Mouse (Mus musculus): Measurements from ENCODE around the gene Gm10974. TPM values are rescaled to one million over a fixed set of nuclear protein-coding genes. Genes with fewer than 3 reads are reported as not detected.

Gm10974 gene
- polyA plus RNA-seq, 1 experiment from 2014 or later = not detected

GRCm38 (mm10) chr7:66404141-66404540, 38.4 kb downstream of the Gm10974 start:
- H3K27me3 ChIP-seq (ENCODE audit: control insufficient read depth, insufficient read depth, low read length) = no peaks in the 10 kb centered on the region
- ATAC-seq (replicated peaks; ENCODE audit: low FRiP score) (no peak), DNase-seq (ENCODE audit: low spot score) (no peak)
- H3K9me3 ChIP-seq (ENCODE audit: control insufficient read depth, low read length) = no peaks in the 10 kb centered on the region
- H3K36me3 ChIP-seq (ENCODE audit: control insufficient read depth, insufficient read depth, low read length) = no peaks in the 10 kb centered on the region
- H3K27ac ChIP-seq (ENCODE audit: low read depth, low read length) = no peak overlapping the region
- no peak overlapping the region for H3K4me3 ChIP-seq (ENCODE audit: low read depth, low read length)
- WGBS = 83% methylated on average over 10 of the region's 10 CpGs
- no peak overlapping the region for H3K9ac ChIP-seq (ENCODE audit: low read length)
- H3K4me1 ChIP-seq (replicated peaks; ENCODE audit: control insufficient read depth, insufficient read depth, low read length) = no peaks in the 10 kb centered on the region
- no peak overlapping the region for H3K4me2 ChIP-seq (ENCODE audit: low read depth, low read length, severe bottlenecking)

- ATAC-seq (replicated peaks; ENCODE audit: low FRiP score) (no peak), DNase-seq (ENCODE audit: low spot score) (no peak)
- Histone ChIP-seq H3K4me2 (ENCODE audit: low read depth, low read length, severe bottlenecking) (no peak overlapping the region), H3K9me3 (ENCODE audit: control insufficient read depth, low read length) (no peaks in the 10 kb centered on the region), H3K36me3 (ENCODE audit: control insufficient read depth, insufficient read depth, low read length) (no peaks in the 10 kb centered on the region), H3K9ac (ENCODE audit: low read length) (no peak overlapping the region), H3K27me3 (ENCODE audit: control insufficient read depth, insufficient read depth, low read length) (no peaks in the 10 kb centered on the region), H3K27ac (ENCODE audit: low read depth, low read length) (no peak overlapping the region), H3K4me1 (replicated peaks; ENCODE audit: control insufficient read depth, insufficient read depth, low read length) (no peaks in the 10 kb centered on the region), H3K4me3 (ENCODE audit: low read depth, low read length) (no peak overlapping the region)
- 84% methylated on average over 4 of the region's 4 CpGs for WGBS
These were observed 39.1 kb downstream of the Gm10974 start for GRCm38 (mm10) chr7:66404802-66405201.

GRCm38 (mm10) chr7:66405541-66405940, 39.8 kb downstream of the Gm10974 start:
- Histone ChIP-seq H3K36me3 (ENCODE audit: control insufficient read depth, insufficient read depth, low read length) (no peaks in the 10 kb centered on the region), H3K27ac (ENCODE audit: low read depth, low read length) (no peak overlapping the region), H3K9ac (ENCODE audit: low read length) (no peak overlapping the region), H3K27me3 (ENCODE audit: control insufficient read depth, insufficient read depth, low read length) (no peaks in the 10 kb centered on the region), H3K4me3 (ENCODE audit: low read depth, low read length) (no peak overlapping the region), H3K4me2 (ENCODE audit: low read depth, low read length, severe bottlenecking) (no peak overlapping the region), H3K4me1 (replicated peaks; ENCODE audit: control insufficient read depth, insufficient read depth, low read length) (no peaks in the 10 kb centered on the region), H3K9me3 (ENCODE audit: control insufficient read depth, low read length) (no peaks in the 10 kb centered on the region)
- ATAC-seq (replicated peaks; ENCODE audit: low FRiP score) = no peak
- no peak for DNase-seq (ENCODE audit: low spot score)
- WGBS = 71% methylated on average over 11 of the region's 11 CpGs

DNA sequence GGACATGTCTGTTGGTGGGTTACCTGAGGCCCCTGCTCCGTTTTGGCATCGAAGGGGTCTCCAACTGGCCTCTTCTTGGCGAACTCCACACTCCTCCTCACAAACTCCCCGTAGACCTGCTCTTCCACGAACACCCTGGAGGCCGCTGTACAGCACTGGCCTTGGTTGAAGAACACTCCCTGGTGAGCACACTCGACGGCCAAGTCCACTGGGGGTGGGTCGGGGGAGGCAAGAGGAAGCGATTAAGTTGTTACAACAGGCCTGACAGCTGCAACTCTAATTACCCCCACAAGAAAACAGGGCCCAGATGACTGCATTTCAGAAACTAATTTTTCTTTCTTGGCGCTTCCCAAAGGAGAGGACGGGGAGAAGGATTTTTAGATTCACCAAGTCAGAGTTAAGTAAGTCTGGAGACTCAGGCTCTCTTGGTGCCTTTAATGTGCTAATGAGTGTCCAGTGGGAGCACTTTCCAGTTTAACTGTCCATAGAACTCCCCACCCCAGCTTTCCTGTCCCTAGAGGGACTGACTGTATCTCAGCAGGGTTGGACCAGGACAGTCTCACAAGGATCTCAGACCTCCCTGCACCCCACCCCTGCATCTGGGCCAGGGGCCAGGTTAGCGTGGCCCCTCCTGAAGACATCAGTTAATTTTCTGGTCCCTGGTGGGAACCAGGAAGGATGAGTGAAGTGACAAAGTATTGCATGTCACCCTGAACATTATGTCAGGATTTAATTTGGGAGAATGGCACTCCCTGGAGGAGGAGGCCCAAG, 40.4 kb downstream of the Gm10974 start:
- H3K9ac ChIP-seq (ENCODE audit: low read length) = no peak overlapping the region
- DNase-seq (ENCODE audit: low spot score) (no peak), ATAC-seq (replicated peaks; ENCODE audit: low FRiP score) (no peak)
- WGBS = 66% methylated on average over 13 of the region's 13 CpGs
- H3K27me3 ChIP-seq (ENCODE audit: control insufficient read depth, insufficient read depth, low read length) = no peaks in the 10 kb centered on the region
- H3K27ac ChIP-seq (ENCODE audit: low read depth, low read length) = no peak overlapping the region
- H3K4me3 ChIP-seq (ENCODE audit: low read depth, low read length) = no peak overlapping the region
- no peaks in the 10 kb centered on the region for H3K4me1 ChIP-seq (replicated peaks; ENCODE audit: control insufficient read depth, insufficient read depth, low read length)
- H3K4me2 ChIP-seq (ENCODE audit: low read depth, low read length, severe bottlenecking) = no peak overlapping the region
- no peaks in the 10 kb centered on the region for H3K36me3 ChIP-seq (ENCODE audit: control insufficient read depth, insufficient read depth, low read length)
- H3K9me3 ChIP-seq (ENCODE audit: control insufficient read depth, low read length) = no peaks in the 10 kb centered on the region

- Histone ChIP-seq H3K27me3 (ENCODE audit: control insufficient read depth, insufficient read depth, low read length) (no peaks in the 10 kb centered on the region), H3K36me3 (ENCODE audit: control insufficient read depth, insufficient read depth, low read length) (no peaks in the 10 kb centered on the region), H3K4me1 (replicated peaks; ENCODE audit: control insufficient read depth, insufficient read depth, low read length) (no peaks in the 10 kb centered on the region), H3K4me2 (ENCODE audit: low read depth, low read length, severe bottlenecking) (no peak overlapping the region), H3K9me3 (ENCODE audit: control insufficient read depth, low read length) (no peaks in the 10 kb centered on the region), H3K4me3 (ENCODE audit: low read depth, low read length) (no peak overlapping the region), H3K9ac (ENCODE audit: low read length) (no peak overlapping the region), H3K27ac (ENCODE audit: low read depth, low read length) (no peak overlapping the region)
- WGBS = 82% methylated on average over 8 of the region's 8 CpGs
- ATAC-seq (replicated peaks; ENCODE audit: low FRiP score) (no peak), DNase-seq (ENCODE audit: low spot score) (no peak)
These were observed 41.3 kb downstream of the Gm10974 start for GRCm38 (mm10) chr7:66406971-66407370.

DNA sequence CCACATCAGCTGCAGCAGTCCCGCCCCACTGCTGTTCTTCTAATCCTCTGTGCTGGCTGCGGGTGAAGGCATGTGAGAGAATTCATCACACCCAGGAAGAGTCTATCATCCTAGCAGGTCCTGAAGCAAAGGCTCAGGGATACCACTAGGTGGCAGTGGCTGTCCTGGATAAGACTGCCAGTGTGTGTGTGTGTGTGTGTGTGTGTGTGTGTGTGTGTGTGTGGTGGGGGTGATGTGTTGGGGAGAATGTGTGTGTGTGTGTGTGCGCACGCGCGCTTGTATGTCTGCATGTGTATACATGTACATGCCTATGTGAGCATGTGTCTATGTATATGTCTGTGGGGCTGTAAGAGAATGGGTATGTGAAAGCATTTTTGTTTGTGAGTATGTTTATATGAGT, 43.7 kb downstream of the Gm10974 start:
- Histone ChIP-seq H3K9ac (ENCODE audit: low read length) (no peak overlapping the region), H3K27ac (ENCODE audit: low read depth, low read length) (no peak overlapping the region), H3K9me3 (ENCODE audit: control insufficient read depth, low read length) (no peaks in the 10 kb centered on the region), H3K36me3 (ENCODE audit: control insufficient read depth, insufficient read depth, low read length) (no peaks in the 10 kb centered on the region), H3K4me1 (replicated peaks; ENCODE audit: control insufficient read depth, insufficient read depth, low read length) (no peaks in the 10 kb centered on the region), H3K4me2 (ENCODE audit: low read depth, low read length, severe bottlenecking) (no peak overlapping the region), H3K4me3 (ENCODE audit: low read depth, low read length) (no peak overlapping the region), H3K27me3 (ENCODE audit: control insufficient read depth, insufficient read depth, low read length) (no peaks in the 10 kb centered on the region)
- 68% methylated on average over 6 of the region's 6 CpGs for WGBS
- ATAC-seq (replicated peaks; ENCODE audit: low FRiP score) = no peak
- no peak for DNase-seq (ENCODE audit: low spot score)

GRCm38 (mm10) chr7:66413093-66413492, 47.4 kb downstream of the Gm10974 start:
- Histone ChIP-seq H3K4me2 (ENCODE audit: low read depth, low read length, severe bottlenecking) (no peak overlapping the region), H3K9ac (ENCODE audit: low read length) (no peak overlapping the region), H3K4me3 (ENCODE audit: low read depth, low read length) (no peak overlapping the region), H3K36me3 (ENCODE audit: control insufficient read depth, insufficient read depth, low read length) (no peaks in the 10 kb centered on the region), H3K27me3 (ENCODE audit: control insufficient read depth, insufficient read depth, low read length) (no peaks in the 10 kb centered on the region), H3K4me1 (replicated peaks; ENCODE audit: control insufficient read depth, insufficient read depth, low read length) (no peaks in the 10 kb centered on the region), H3K27ac (ENCODE audit: low read depth, low read length) (no peak overlapping the region), H3K9me3 (ENCODE audit: control insufficient read depth, low read length) (no peaks in the 10 kb centered on the region)
- no peak for DNase-seq (ENCODE audit: low spot score)
- no peak for ATAC-seq (replicated peaks; ENCODE audit: low FRiP score)
- 90% methylated on average over 7 of the region's 7 CpGs for WGBS

DNA sequence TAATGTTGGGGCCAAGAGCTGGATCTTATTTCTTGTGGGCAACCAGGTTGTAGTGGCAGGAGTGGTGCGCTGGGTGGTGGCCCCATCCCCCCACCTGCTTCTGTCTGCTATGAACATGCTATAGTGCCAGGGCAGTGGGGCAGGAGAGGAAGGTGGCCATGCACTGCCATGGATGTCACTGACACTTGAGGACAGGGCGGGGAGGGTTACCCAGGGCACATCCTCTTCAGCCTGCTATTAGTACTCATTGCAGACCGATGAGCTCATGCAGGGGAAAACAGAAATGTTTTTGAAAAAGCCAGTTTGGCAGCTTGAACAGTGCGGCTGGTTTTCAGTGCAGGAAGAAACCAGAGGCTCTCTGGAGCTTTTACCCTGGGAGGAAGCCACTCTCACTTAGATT, 51.1 kb downstream of the Gm10974 start:
- 82% methylated on average over 4 of the region's 4 CpGs for WGBS
- no peak overlapping the region for H3K9ac ChIP-seq (ENCODE audit: low read length)
- no peak for ATAC-seq (replicated peaks; ENCODE audit: low FRiP score)
- H3K9me3 ChIP-seq (ENCODE audit: control insufficient read depth, low read length) = no peaks in the 10 kb centered on the region
- no peak overlapping the region for H3K4me2 ChIP-seq (ENCODE audit: low read depth, low read length, severe bottlenecking)
- no peak overlapping the region for H3K27ac ChIP-seq (ENCODE audit: low read depth, low read length)
- no peak for DNase-seq (ENCODE audit: low spot score)
- H3K4me1 ChIP-seq (replicated peaks; ENCODE audit: control insufficient read depth, insufficient read depth, low read length) = no peaks in the 10 kb centered on the region
- no peaks in the 10 kb centered on the region for H3K27me3 ChIP-seq (ENCODE audit: control insufficient read depth, insufficient read depth, low read length)
- H3K4me3 ChIP-seq (ENCODE audit: low read depth, low read length) = no peak overlapping the region
- H3K36me3 ChIP-seq (ENCODE audit: control insufficient read depth, insufficient read depth, low read length) = no peaks in the 10 kb centered on the region

- H3K9me3 ChIP-seq (ENCODE audit: control insufficient read depth, low read length) = no peaks in the 10 kb centered on the region
- no peaks in the 10 kb centered on the region for H3K4me1 ChIP-seq (replicated peaks; ENCODE audit: control insufficient read depth, insufficient read depth, low read length)
- H3K36me3 ChIP-seq (ENCODE audit: control insufficient read depth, insufficient read depth, low read length) = no peaks in the 10 kb centered on the region
- H3K4me3 ChIP-seq (ENCODE audit: low read depth, low read length) = no peak overlapping the region
- DNase-seq (ENCODE audit: low spot score) (no peak), ATAC-seq (replicated peaks; ENCODE audit: low FRiP score) (no peak)
- H3K9ac ChIP-seq (ENCODE audit: low read length) = no peak overlapping the region
- WGBS = 46% methylated on average over 12 of the region's 12 CpGs
- no peak overlapping the region for H3K27ac ChIP-seq (ENCODE audit: low read depth, low read length)
- no peak overlapping the region for H3K4me2 ChIP-seq (ENCODE audit: low read depth, low read length, severe bottlenecking)
- H3K27me3 ChIP-seq (ENCODE audit: control insufficient read depth, insufficient read depth, low read length) = no peaks in the 10 kb centered on the region
These were observed 53.3 kb downstream of the Gm10974 start for GRCm38 (mm10) chr7:66418981-66419380.
